Mouse (Mus musculus): ENCODE data around the gene Gm10181. TPM values are rescaled to one million over a fixed set of nuclear protein-coding genes. Genes with fewer than 3 reads are reported as not detected.

Gene Gm10181
- not detected in 2 replicates for polyA plus RNA-seq (2011; ENCODE audit: insufficient read depth, insufficient read length, low replicate concordance, missing spikeins)

DNA sequence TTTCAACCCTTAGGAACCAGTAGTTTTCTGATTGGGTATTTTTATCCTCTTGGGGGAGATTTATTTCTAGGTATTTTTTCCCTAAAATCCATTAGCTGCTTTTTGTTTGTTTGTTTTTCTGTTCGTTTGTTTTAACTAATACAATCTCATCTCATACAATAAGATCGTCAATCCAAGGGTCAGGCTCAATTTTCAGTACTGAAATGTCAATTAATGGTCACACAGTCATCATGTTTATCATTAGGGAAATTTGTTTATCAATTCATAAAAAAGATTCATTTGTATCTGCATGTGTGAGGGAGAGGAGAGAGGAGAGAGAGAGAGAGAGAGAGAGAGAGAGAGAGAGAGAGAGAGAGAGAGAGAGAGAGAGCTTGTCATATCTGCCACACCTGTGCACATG lies at the start of gene Gm10181:
TSS of gene Gm10181 (plus strand) at position 301 of the 400 bp plus-strand sequence.
- Histone ChIP-seq H3K4me1 (ENCODE audit: control insufficient read depth, insufficient read depth, low read length) (no peaks in the 10 kb centered on the region; the same call in 1 of the 2 replicates), H3K27ac (ENCODE audit: control insufficient read depth, insufficient read depth, low read depth, low read length, poor library complexity) (no peak within 1 kb of the TSS), H3K4me3 (replicated peaks; ENCODE audit: control insufficient read depth, low read depth, low read length) (no peak within 1 kb of the TSS)
- 74% methylated on average over 2 of the region's 2 CpGs for WGBS
- TF ChIP-seq CTCF (IDR thresholded peaks at IDR 0.05; ENCODE audit: control insufficient read depth, insufficient read depth, low read length) = no peak
- TF ChIP-seq POLR2A (IDR thresholded peaks at IDR 0.05; ENCODE audit: borderline replicate concordance, control insufficient read depth, low read depth, low read length) = no peak

DNA sequence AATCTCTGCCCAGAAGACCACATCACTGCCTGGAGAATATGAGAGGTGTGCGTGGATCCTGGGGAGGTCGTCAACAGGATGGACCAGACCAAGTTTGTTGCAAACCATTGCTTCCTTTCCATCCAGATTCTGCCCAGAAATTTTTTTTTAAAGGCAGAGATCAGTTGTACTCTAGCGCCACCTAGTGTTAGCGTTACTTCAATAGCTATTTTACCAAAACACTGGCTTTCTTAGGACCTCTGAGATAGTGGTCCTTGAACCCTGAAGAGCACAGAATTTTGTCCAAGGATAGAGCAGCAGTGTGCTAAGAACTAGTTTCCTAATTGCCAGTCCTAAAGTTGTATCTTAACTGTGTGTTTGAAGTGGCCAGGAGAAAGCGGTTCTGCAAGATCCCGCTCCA lies 47.6 kb upstream of the Gm10181 start:
- 24% methylated on average over 6 of the region's 6 CpGs for WGBS

GRCm38 (mm10) chr9:25042162-25043111 lies 46.8 kb upstream of the Gm10181 start:
- H3K4me1 ChIP-seq (ENCODE audit: control insufficient read depth, insufficient read depth, low read length) = no peaks in the 10 kb centered on the region
- H3K4me3 ChIP-seq (replicated peaks; ENCODE audit: control insufficient read depth, low read depth, low read length) = no peak overlapping the region
- no peak overlapping the region for H3K27ac ChIP-seq (ENCODE audit: control insufficient read depth, insufficient read depth, low read depth, low read length, poor library complexity)
- no peak for TF ChIP-seq POLR2A (IDR thresholded peaks at IDR 0.05; ENCODE audit: borderline replicate concordance, control insufficient read depth, low read depth, low read length)
- TF ChIP-seq CTCF (IDR thresholded peaks at IDR 0.05; ENCODE audit: control insufficient read depth, insufficient read depth, low read length) = no peak
- 45% methylated on average over 15 of the region's 15 CpGs for WGBS

More for the DNA sequence above, 47.6 kb upstream of the Gm10181 start:
- Histone ChIP-seq H3K27ac (ENCODE audit: control insufficient read depth, insufficient read depth, low read depth, low read length, poor library complexity) (no peak overlapping the region), H3K4me1 (ENCODE audit: control insufficient read depth, insufficient read depth, low read length) (no peaks in the 10 kb centered on the region), H3K4me3 (replicated peaks; ENCODE audit: control insufficient read depth, low read depth, low read length) (no peak overlapping the region)
- TF ChIP-seq POLR2A (IDR thresholded peaks at IDR 0.05; ENCODE audit: borderline replicate concordance, control insufficient read depth, low read depth, low read length) (no peak), CTCF (IDR thresholded peaks at IDR 0.05; ENCODE audit: control insufficient read depth, insufficient read depth, low read length) (no peak)

DNA sequence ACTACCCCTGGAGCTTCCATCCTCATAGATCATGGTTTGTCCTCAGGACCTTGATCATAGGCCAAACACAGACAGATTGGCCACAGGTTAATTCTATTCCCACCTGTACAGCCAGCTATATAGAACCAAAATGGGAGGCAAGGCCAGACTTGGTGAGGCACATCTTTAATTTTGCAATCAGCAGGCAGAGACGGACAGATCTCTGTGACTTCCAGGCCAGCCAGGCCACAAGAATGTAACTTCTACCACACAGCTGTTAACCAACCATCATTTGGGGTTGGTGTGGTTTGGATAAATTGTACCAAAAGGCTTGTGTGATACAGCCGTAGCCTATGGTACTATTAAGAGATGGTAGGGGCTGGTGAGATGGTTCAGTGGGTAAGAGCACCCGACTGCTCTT lies 44.9 kb upstream of the Gm10181 start:
- Histone ChIP-seq H3K27ac (ENCODE audit: control insufficient read depth, insufficient read depth, low read depth, low read length, poor library complexity) (no peak overlapping the region), H3K4me3 (replicated peaks; ENCODE audit: control insufficient read depth, low read depth, low read length) (no peak overlapping the region), H3K4me1 (ENCODE audit: control insufficient read depth, insufficient read depth, low read length) (no peaks in the 10 kb centered on the region)
- TF ChIP-seq CTCF (IDR thresholded peaks at IDR 0.05; ENCODE audit: control insufficient read depth, insufficient read depth, low read length) = no peak
- no peak for TF ChIP-seq POLR2A (IDR thresholded peaks at IDR 0.05; ENCODE audit: borderline replicate concordance, control insufficient read depth, low read depth, low read length)
- WGBS = 69% methylated on average over 3 of the region's 3 CpGs

DNA sequence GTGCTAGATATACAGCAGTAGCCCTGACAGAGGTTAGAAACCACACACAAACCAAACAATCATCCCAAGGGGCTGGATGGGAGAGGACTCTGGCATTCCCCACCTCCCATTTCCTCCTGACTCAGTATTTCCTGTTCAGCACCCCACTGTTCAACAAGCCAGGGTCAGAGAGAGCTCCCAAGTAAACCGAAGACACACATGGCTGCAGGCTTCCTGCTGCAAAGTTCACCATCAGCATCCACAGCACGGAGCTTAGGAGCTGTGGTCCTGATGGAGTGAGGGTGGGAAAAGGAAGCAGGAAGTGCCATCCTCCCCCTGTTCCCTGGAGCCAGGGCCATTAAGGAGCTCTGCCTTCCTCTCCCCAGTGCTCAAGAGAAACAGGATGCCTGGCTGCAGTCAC lies 40.9 kb upstream of the Gm10181 start:
- H3K4me3 ChIP-seq (replicated peaks; ENCODE audit: control insufficient read depth, low read depth, low read length) = no peak overlapping the region
- TF ChIP-seq POLR2A (IDR thresholded peaks at IDR 0.05; ENCODE audit: borderline replicate concordance, control insufficient read depth, low read depth, low read length) = no peak
- TF ChIP-seq CTCF (IDR thresholded peaks at IDR 0.05; ENCODE audit: control insufficient read depth, insufficient read depth, low read length) = no peak
- no peaks in the 10 kb centered on the region for H3K4me1 ChIP-seq (ENCODE audit: control insufficient read depth, insufficient read depth, low read length)
- WGBS = 4% methylated on average over 2 of the region's 2 CpGs
- H3K27ac ChIP-seq (ENCODE audit: control insufficient read depth, insufficient read depth, low read depth, low read length, poor library complexity) = no peak overlapping the region

GRCm38 (mm10) chr9:25048940-25049339 lies 40.3 kb upstream of the Gm10181 start:
- WGBS = 19% methylated on average over 2 of the region's 2 CpGs
- Histone ChIP-seq H3K27ac (ENCODE audit: control insufficient read depth, insufficient read depth, low read depth, low read length, poor library complexity) (no peak overlapping the region), H3K4me1 (ENCODE audit: control insufficient read depth, insufficient read depth, low read length) (no peaks in the 10 kb centered on the region), H3K4me3 (replicated peaks; ENCODE audit: control insufficient read depth, low read depth, low read length) (no peak overlapping the region)
- TF ChIP-seq CTCF (IDR thresholded peaks at IDR 0.05; ENCODE audit: control insufficient read depth, insufficient read depth, low read length) (no peak), POLR2A (IDR thresholded peaks at IDR 0.05; ENCODE audit: borderline replicate concordance, control insufficient read depth, low read depth, low read length) (no peak)

DNA sequence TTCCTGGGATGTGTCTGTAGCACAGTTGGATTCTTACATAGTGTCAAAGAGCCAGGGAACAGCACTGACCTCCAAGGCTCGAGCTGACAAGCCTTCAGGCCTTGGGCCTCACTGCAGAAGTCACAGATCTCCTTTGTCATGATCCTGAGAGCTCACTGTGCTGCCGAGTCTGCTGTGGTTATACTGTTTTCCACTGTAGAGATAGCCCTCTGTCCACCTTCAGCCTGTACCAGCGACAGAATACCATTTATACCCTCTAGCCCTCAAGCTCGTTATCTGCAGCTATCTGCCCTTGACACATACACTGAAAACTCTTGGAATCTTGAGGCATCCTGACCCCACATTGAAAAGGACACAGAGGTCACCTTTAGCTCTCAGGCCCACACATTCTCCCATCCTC lies 37.3 kb upstream of the Gm10181 start:
- Histone ChIP-seq H3K27ac (ENCODE audit: control insufficient read depth, insufficient read depth, low read depth, low read length, poor library complexity) (no peak overlapping the region), H3K4me1 (ENCODE audit: control insufficient read depth, insufficient read depth, low read length) (no peaks in the 10 kb centered on the region), H3K4me3 (replicated peaks; ENCODE audit: control insufficient read depth, low read depth, low read length) (no peak overlapping the region)
- no peak for TF ChIP-seq CTCF (IDR thresholded peaks at IDR 0.05; ENCODE audit: control insufficient read depth, insufficient read depth, low read length)
- no peak for TF ChIP-seq POLR2A (IDR thresholded peaks at IDR 0.05; ENCODE audit: borderline replicate concordance, control insufficient read depth, low read depth, low read length)
- 46% methylated on average over 4 of the region's 4 CpGs for WGBS

DNA sequence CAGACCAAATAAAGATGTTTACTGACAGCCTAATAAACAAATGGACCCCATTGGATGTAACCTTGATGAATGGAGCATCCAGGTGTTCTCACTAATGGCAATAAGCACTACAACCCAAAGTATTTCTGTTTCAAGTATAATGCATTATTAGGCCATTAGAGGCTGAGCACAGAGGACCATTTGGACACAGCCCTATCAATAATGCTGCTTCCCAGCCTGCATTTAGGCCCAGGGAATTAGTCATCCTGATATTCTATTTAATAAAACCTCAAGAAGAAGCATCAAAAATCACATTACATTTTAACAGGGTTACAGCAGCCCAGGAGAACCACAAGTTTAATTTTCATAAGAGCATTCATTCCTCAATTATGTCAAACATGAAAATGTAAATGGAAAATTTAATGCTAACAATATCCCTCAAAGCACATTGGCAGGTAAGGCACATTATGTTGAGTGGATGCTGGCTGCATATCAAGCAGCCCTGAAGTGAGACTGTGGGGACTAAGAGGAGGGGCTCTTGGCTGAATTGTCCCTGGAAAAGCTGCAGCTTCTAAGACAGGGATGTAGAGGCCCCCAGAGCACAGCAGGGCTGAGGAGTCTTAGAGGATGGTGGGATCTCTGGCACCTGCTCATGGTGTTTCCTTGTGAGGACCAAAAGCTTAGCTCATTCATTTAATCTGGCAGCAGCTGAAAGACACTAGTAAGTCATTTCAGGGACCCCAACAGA lies 33.4 kb upstream of the Gm10181 start:
- no peak overlapping the region for H3K27ac ChIP-seq (ENCODE audit: control insufficient read depth, insufficient read depth, low read depth, low read length, poor library complexity)
- H3K4me1 ChIP-seq (ENCODE audit: control insufficient read depth, insufficient read depth, low read length) = no peaks in the 10 kb centered on the region
- TF ChIP-seq POLR2A (IDR thresholded peaks at IDR 0.05; ENCODE audit: borderline replicate concordance, control insufficient read depth, low read depth, low read length) (no peak), CTCF (IDR thresholded peaks at IDR 0.05; ENCODE audit: control insufficient read depth, insufficient read depth, low read length) (no peak)
- H3K4me3 ChIP-seq (replicated peaks; ENCODE audit: control insufficient read depth, low read depth, low read length) = no peak overlapping the region

All from bone marrow, adult 2 months (tissue).